Mouse (Mus musculus) natural killer cell, adult 2 months (primary cell): ENCODE results near the gene Slc43a2.

Source experiments
- DNase-seq, 2 experiments: peaks; one replicate each; pipeline ENCODE4 v3.0.0; 2022; ENCODE audit warnings: low spot score in 2 of 2

Slc43a2 gene

GRCm38 (mm10) chr11:75531469-75532242, at the start of gene Slc43a2:
Gene Slc43a2, plus strand, starts transcription at chr11:75531694.
- peak; percentile 84 to 87 for DNase-seq

- no peak for DNase-seq
Observed at GRCm38 (mm10) chr11:75486192-75486591, 45.3 kb upstream of the Slc43a2 start.

- DNase-seq, result peak; percentile 98
Observed at GRCm38 (mm10) chr11:75486601-75487285, 44.8 kb upstream of the Slc43a2 start, which contains the start of gene Prpf8. Gene Prpf8, plus strand, starts transcription at chr11:75486816.

GRCm38 (mm10) chr11:75487496-75487895, 44.0 kb upstream of the Slc43a2 start:
- DNase-seq, result no peak

- no peak for DNase-seq
Observed at GRCm38 (mm10) chr11:75494296-75495049, 37.0 kb upstream of the Slc43a2 start.

GRCm38 (mm10) chr11:75498126-75498525, 33.4 kb upstream of the Slc43a2 start:
- DNase-seq, result no peak

- no peak for DNase-seq
Observed at GRCm38 (mm10) chr11:75508162-75508561, 23.3 kb upstream of the Slc43a2 start.

- DNase-seq, result no peak
Observed at GRCm38 (mm10) chr11:75508904-75509303, 22.6 kb upstream of the Slc43a2 start.

- no peak for DNase-seq
Observed at GRCm38 (mm10) chr11:75509741-75510626, 21.5 kb upstream of the Slc43a2 start, which contains the start of gene Rilp. Gene Rilp, plus strand, starts transcription at chr11:75510094.

- DNase-seq, result peak; percentile 88 to 94
Observed at GRCm38 (mm10) chr11:75510627-75510993, 20.9 kb upstream of the Slc43a2 start.

GRCm38 (mm10) chr11:75511213-75511612, 20.3 kb upstream of the Slc43a2 start:
- no peak for DNase-seq

GRCm38 (mm10) chr11:75512301-75513018, 19.0 kb upstream of the Slc43a2 start:
- DNase-seq, result no peak

GRCm38 (mm10) chr11:75513336-75513735, 18.2 kb upstream of the Slc43a2 start, which contains the start of gene Scarf1:
Gene Scarf1, plus strand, starts transcription at chr11:75513540.
- no peak for DNase-seq

GRCm38 (mm10) chr11:75515186-75515585, 16.3 kb upstream of the Slc43a2 start:
- no peak for DNase-seq

- DNase-seq, result no peak
Observed at GRCm38 (mm10) chr11:75519834-75520633, 11.5 kb upstream of the Slc43a2 start.

- no peak for DNase-seq
Observed at GRCm38 (mm10) chr11:75521609-75522008, 9.9 kb upstream of the Slc43a2 start.

- DNase-seq, result no peak
Observed at GRCm38 (mm10) chr11:75522793-75523192, 8.7 kb upstream of the Slc43a2 start.

- no peak for DNase-seq
Observed at GRCm38 (mm10) chr11:75525531-75526125, 5.9 kb upstream of the Slc43a2 start.

- no peak for DNase-seq
Observed at GRCm38 (mm10) chr11:75526943-75527342, 4.6 kb upstream of the Slc43a2 start.
